7 mouse cellular contexts compared by ENCODE assay signal in the genomic region with DNA sequence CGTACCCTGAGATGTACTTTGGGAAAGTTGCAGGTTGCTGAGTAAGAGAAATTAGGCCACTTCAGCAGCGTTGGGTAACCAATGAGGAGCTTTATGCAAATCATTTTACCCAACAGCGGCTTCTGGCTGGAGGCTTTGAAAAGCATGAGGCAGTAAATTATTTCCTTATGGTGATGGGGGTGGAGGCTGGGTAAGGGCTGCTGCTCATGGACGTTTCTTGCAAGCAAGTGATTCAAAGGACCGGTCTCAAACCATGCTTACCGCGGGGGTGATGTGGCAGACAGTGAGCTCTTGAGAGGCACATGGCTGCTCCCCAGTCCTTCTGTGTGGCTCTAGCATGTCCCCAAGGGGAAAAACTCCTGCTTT. TPM values are rescaled to one million over a fixed set of nuclear protein-coding genes. Genes with fewer than 3 reads are reported as not detected.
DNase-seq lines count a peak whose midpoint lies in the region; ATAC-seq and TF ChIP-seq lines count a peak whose summit lies in the region.

No protein-coding gene starts in this region.

- TF ChIP-seq POLR2A in limb, embryonic 14.5 days (IDR thresholded peaks at IDR 0.05; ENCODE audit: borderline replicate concordance, extremely low read depth, insufficient read depth, insufficient read length): no peak

- H3K4me2 ChIP-seq in limb, embryonic 14.5 days (replicated peaks; ENCODE audit: low read depth, low read length, severe bottlenecking): peak overlapping the region; percentile 15; the same call in 1 of the 2 replicates
- peak overlapping the region; percentile 33 for H3K4me2 ChIP-seq in midbrain, embryonic 15.5 days

- H3K27me3 ChIP-seq in limb, embryonic 14.5 days (ENCODE audit: control insufficient read depth, insufficient read depth, low read length): 0 out of 2 replicates have a peak, but pooled peaks cover 10% of the 10 kb centered on the region
- H3K27me3 ChIP-seq in midbrain, embryonic 15.5 days (replicated peaks): no peaks in the 10 kb centered on the region

- H3K27ac ChIP-seq in limb, embryonic 14.5 days (replicated peaks; ENCODE audit: low read depth, low read length): no peak overlapping the region; the same call in 1 of the 2 replicates
- H3K27ac ChIP-seq in midbrain, embryonic 15.5 days: no peak overlapping the region

- no peaks in the 10 kb centered on the region for H3K9me3 ChIP-seq in limb, embryonic 14.5 days (ENCODE audit: control insufficient read depth, low read length)
- no peaks in the 10 kb centered on the region for H3K9me3 ChIP-seq in midbrain, embryonic 15.5 days

- no peak overlapping the region for H3K9ac ChIP-seq in limb, embryonic 14.5 days (ENCODE audit: low read depth, low read length, severe bottlenecking)
- H3K9ac ChIP-seq in midbrain, embryonic 15.5 days: no peak overlapping the region

- WGBS in limb, embryonic 14.5 days: 1% methylated on average over 7 of the region's 7 CpGs
- WGBS in midbrain, embryonic 15.5 days: 3% methylated on average over 7 of the region's 7 CpGs

- ATAC-seq in limb, embryonic 14.5 days (ENCODE audit: low FRiP score, low read depth): peak; percentile 84
- peak; percentile 64 for ATAC-seq in midbrain, embryonic 15.5 days (replicated peaks)

- no peak overlapping the region for H3K4me3 ChIP-seq in limb, embryonic 14.5 days (replicated peaks; ENCODE audit: low read length)
- no peak overlapping the region for H3K4me3 ChIP-seq in midbrain, embryonic 15.5 days

- no peaks in the 10 kb centered on the region for H3K36me3 ChIP-seq in limb, embryonic 14.5 days (ENCODE audit: control insufficient read depth, insufficient read depth, low read length)
- no peaks in the 10 kb centered on the region for H3K36me3 ChIP-seq in midbrain, embryonic 15.5 days (replicated peaks)

- DNase-seq in MN1 (ENCODE audit: low spot score): peak; percentile 85
- DNase-seq in adrenal gland, postnatal 36 days: peak; percentile 75 to 76
- DNase-seq in frontal cortex, adult 2 months (ENCODE audit: extremely low spot score in 1 of 2, low spot score in 1 of 2): peak; percentile 65 to 69
- DNase-seq in induced T-regulatory cell, adult 2 months (ENCODE audit: low read depth): peak; percentile 89
- peak; percentile 86 for DNase-seq in limb, embryonic 14.5 days (ENCODE audit: low spot score)
- DNase-seq in spleen, postnatal 36 days (ENCODE audit: low spot score in 2 of 2): peak; percentile 78 to 79

- H3K4me1 ChIP-seq in limb, embryonic 14.5 days (ENCODE audit: control insufficient read depth, insufficient read depth, low read length): peaks cover 41% of the 10 kb centered on the region
- H3K4me1 ChIP-seq in midbrain, embryonic 15.5 days: peaks cover 18% of the 10 kb centered on the region

RNA-seq across cellular contexts. Expression of a gene that starts 26.0 kb away (rescaled TPM):
- 10 to 100 TPM; 63.7 to 92.3 TPM for total RNA-seq in adrenal gland, postnatal 36 days (2021)
- 65.6 and 75.2 TPM in 2 replicates for polyA plus RNA-seq in frontal cortex, adult 2 months (2012; rRNA removed)
- polyA plus RNA-seq in limb, embryonic 14.5 days (2012; rRNA removed): 25.9 and 31.2 TPM in 2 replicates
- polyA plus RNA-seq in limb, embryonic 14.5 days (2014; fragmentation: Nextera tagmentation; extraction: Ambion mirVana): 10.9 and 13.8 TPM in 2 replicates
- polyA plus RNA-seq in midbrain, embryonic 15.5 days (2015; fragmentation: Nextera tagmentation; extraction: Ambion mirVana): 18.1 and 18.6 TPM in 2 replicates
